ENCODE assay signal across 20 mouse cellular contexts in the genomic region with DNA sequence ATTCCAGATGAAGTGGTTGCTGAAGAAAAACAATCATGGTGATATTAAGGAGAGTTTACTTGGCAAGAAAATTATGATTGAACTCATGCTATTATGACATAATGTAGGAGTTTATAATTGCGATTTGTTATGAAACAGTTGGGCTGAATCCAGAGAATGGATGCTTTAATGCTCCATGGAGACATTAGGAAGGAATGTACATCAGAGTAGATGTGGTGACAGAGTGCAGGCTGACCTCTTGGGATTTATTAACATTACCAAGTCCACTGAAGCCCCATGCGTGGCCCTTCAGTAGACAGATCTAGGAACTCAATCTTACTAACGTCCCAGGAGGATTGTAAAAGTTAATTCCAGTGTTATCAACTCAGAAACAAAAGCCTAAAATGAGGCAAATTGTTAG.
A peak's percentile ranks its signal among the peaks of the same experiment; 100 is the strongest.
DNase-seq lines count a peak whose midpoint lies in the region; ATAC-seq lines count a peak whose summit lies in the region.
"Had no signal": no experiment of that assay in that cellular context is flagged by ENCODE, and none has a peak within 500 bp of the region (broad histone marks: within the 10 kb centered on the region; RNA-seq: fewer than 3 reads in every experiment).

No protein-coding gene starts in this region.

- H3K4me1 ChIP-seq in kidney, embryonic 16.5 days (ENCODE audit: insufficient read depth, low read length), result no peaks in the 10 kb centered on the region
- H3K4me1 ChIP-seq in kidney, embryonic 14.5 days (ENCODE audit: control insufficient read depth, insufficient read depth, low read length), result no peaks in the 10 kb centered on the region
- no peaks in the 10 kb centered on the region; the same call in 1 of the 2 replicates for H3K4me1 ChIP-seq in lung, embryonic 16.5 days (replicated peaks; ENCODE audit: control insufficient read depth, insufficient read depth, low read length)
- H3K4me1 ChIP-seq: embryonic facial prominence, embryonic 12.5 days; heart, embryonic 13.5 days; limb, embryonic 13.5 days; liver, embryonic 15.5 days; megakaryocyte, embryonic 14.5 days; midbrain, embryonic 15.5 days had no signal

- H3K27me3 ChIP-seq in kidney, embryonic 16.5 days (ENCODE audit: insufficient read depth, low read length), result no peaks in the 10 kb centered on the region
- no peaks in the 10 kb centered on the region for H3K27me3 ChIP-seq in kidney, embryonic 14.5 days (ENCODE audit: control insufficient read depth, insufficient read depth, low read length)
- H3K27me3 ChIP-seq in lung, embryonic 16.5 days (ENCODE audit: control insufficient read depth, insufficient read depth, low read depth, low read length), result no peaks in the 10 kb centered on the region
- H3K27me3 ChIP-seq: embryonic facial prominence, embryonic 12.5 days; heart, embryonic 13.5 days; limb, embryonic 13.5 days; liver, embryonic 15.5 days; megakaryocyte, embryonic 14.5 days; midbrain, embryonic 15.5 days had no signal

- no peak overlapping the region for H3K27ac ChIP-seq in kidney, embryonic 16.5 days (ENCODE audit: low read length)
- H3K27ac ChIP-seq in kidney, embryonic 14.5 days (ENCODE audit: low read depth, low read length), result no peak overlapping the region
- H3K27ac ChIP-seq in lung, embryonic 16.5 days (ENCODE audit: low read length), result peak overlapping the region; percentile 79; the same call in 1 of the 2 replicates
- H3K27ac ChIP-seq: embryonic facial prominence, embryonic 12.5 days; heart, embryonic 13.5 days; limb, embryonic 13.5 days; liver, embryonic 15.5 days; midbrain, embryonic 15.5 days had no signal

- no peak overlapping the region for H3K4me3 ChIP-seq in kidney, embryonic 16.5 days (ENCODE audit: low read length)
- H3K4me3 ChIP-seq in kidney, embryonic 14.5 days (ENCODE audit: low read length), result no peak overlapping the region
- H3K4me3 ChIP-seq in lung, embryonic 16.5 days (ENCODE audit: low read length), result no peak overlapping the region
- H3K4me3 ChIP-seq: embryonic facial prominence, embryonic 12.5 days; heart, embryonic 13.5 days; limb, embryonic 13.5 days; liver, embryonic 15.5 days; megakaryocyte, embryonic 14.5 days; midbrain, embryonic 15.5 days had no signal

- H3K4me2 ChIP-seq in kidney, embryonic 16.5 days (replicated peaks; ENCODE audit: low read depth, low read length), result no peak overlapping the region
- no peak overlapping the region for H3K4me2 ChIP-seq in kidney, embryonic 14.5 days (replicated peaks; ENCODE audit: low read depth, low read length)
- H3K4me2 ChIP-seq in lung, embryonic 16.5 days (ENCODE audit: low read depth, low read length), result no peak overlapping the region
- H3K4me2 ChIP-seq: embryonic facial prominence, embryonic 12.5 days; heart, embryonic 13.5 days; limb, embryonic 13.5 days; liver, embryonic 15.5 days; midbrain, embryonic 15.5 days had no signal

- no peaks in the 10 kb centered on the region for H3K36me3 ChIP-seq in kidney, embryonic 16.5 days (ENCODE audit: insufficient read depth, low read length)
- no peaks in the 10 kb centered on the region for H3K36me3 ChIP-seq in kidney, embryonic 14.5 days (ENCODE audit: control insufficient read depth, insufficient read depth, low read length)
- no peaks in the 10 kb centered on the region for H3K36me3 ChIP-seq in lung, embryonic 16.5 days (ENCODE audit: control insufficient read depth, insufficient read depth, low read length)
- H3K36me3 ChIP-seq: embryonic facial prominence, embryonic 12.5 days; G1E; heart, embryonic 13.5 days; limb, embryonic 13.5 days; liver, embryonic 15.5 days; midbrain, embryonic 15.5 days had no signal

- H3K9me3 ChIP-seq in kidney, embryonic 16.5 days (ENCODE audit: low read length), result no peaks in the 10 kb centered on the region
- no peaks in the 10 kb centered on the region for H3K9me3 ChIP-seq in kidney, embryonic 14.5 days (ENCODE audit: control insufficient read depth, low read length)
- no peaks in the 10 kb centered on the region for H3K9me3 ChIP-seq in lung, embryonic 16.5 days (ENCODE audit: control insufficient read depth, low read length)
- H3K9me3 ChIP-seq: embryonic facial prominence, embryonic 12.5 days; heart, embryonic 13.5 days; limb, embryonic 13.5 days; liver, embryonic 15.5 days; midbrain, embryonic 15.5 days had no signal

- WGBS in kidney, embryonic 16.5 days, result 52% methylated on average over 3 of the region's 3 CpGs
- 55% methylated on average over 3 of the region's 3 CpGs for WGBS in kidney, embryonic 14.5 days
- 47% methylated on average over 3 of the region's 3 CpGs for WGBS in lung, embryonic 16.5 days

- no peak for DNase-seq in lung, adult 18-20 months
- DNase-seq in gonadal fat pad, adult 2 months (ENCODE audit: low read depth), result peak; percentile 20
- no peak for DNase-seq in cerebellum, postnatal 36 days
- no peak for DNase-seq in cerebellum, adult 9-11 months
- DNase-seq: cerebellum, adult 11 months; forebrain, postnatal 0 days; heart, adult 11 months; layer of hippocampus, adult 9-11 months; thymus, postnatal 14 days had no signal

- ATAC-seq in kidney, embryonic 16.5 days (ENCODE audit: low FRiP score, low TSS enrichment), result peak; percentile 65; the same call in 1 of the 2 replicates
- ATAC-seq in kidney, embryonic 14.5 days (ENCODE audit: low FRiP score, low TSS enrichment), result no peak
- ATAC-seq in lung, embryonic 16.5 days (ENCODE audit: low read depth), result peak; percentile 95
- ATAC-seq: CD4-positive, CD25-positive, alpha-beta regulatory T cell, adult 4 months; forebrain, postnatal 0 days; midbrain, embryonic 15.5 days had no signal

- H3K9ac ChIP-seq in kidney, embryonic 16.5 days (replicated peaks; ENCODE audit: low read length), result no peak overlapping the region
- H3K9ac ChIP-seq in kidney, embryonic 14.5 days (ENCODE audit: low read depth, low read length), result no peak overlapping the region
- no peak overlapping the region for H3K9ac ChIP-seq in lung, embryonic 16.5 days (ENCODE audit: low read length)
- H3K9ac ChIP-seq: embryonic facial prominence, embryonic 12.5 days; forebrain, postnatal 0 days; heart, embryonic 13.5 days; limb, embryonic 13.5 days; liver, embryonic 15.5 days; midbrain, embryonic 15.5 days had no signal
